Mouse (Mus musculus) liver, adult 2 months (tissue): ENCODE data around the gene Syt8.

Source experiments
- CTCF ChIP-seq: fragments of 200-500 bp; IDR thresholded peaks from 2 replicates; pipeline ENCODE4 v1.5.1; 2011; ENCODE audit warnings: low read depth, low read length, control low read depth
- POLR2A ChIP-seq: fragments of 200-500 bp; IDR thresholded peaks from 2 replicates; pipeline ENCODE4 v1.6.1; 2011; ENCODE audit warnings: low read length, control low read depth; ENCODE audit not compliant: insufficient read depth; ENCODE audit errors: extremely low read depth

- TF ChIP-seq POLR2A (no peak), CTCF (no peak)
Measured at GRCm38 (mm10) chr7:142391108-142391507, 43.5 kb upstream of the Syt8 start.
